Mouse (Mus musculus) urinary bladder, postnatal 10 days (tissue): ENCODE measurements around the gene Dnaaf2.

Source experiments
- DNase-seq: peaks from one replicate; pipeline ENCODE4 v3.0.0; 2022; ENCODE audit warnings: low spot score

Dnaaf2 gene

DNA sequence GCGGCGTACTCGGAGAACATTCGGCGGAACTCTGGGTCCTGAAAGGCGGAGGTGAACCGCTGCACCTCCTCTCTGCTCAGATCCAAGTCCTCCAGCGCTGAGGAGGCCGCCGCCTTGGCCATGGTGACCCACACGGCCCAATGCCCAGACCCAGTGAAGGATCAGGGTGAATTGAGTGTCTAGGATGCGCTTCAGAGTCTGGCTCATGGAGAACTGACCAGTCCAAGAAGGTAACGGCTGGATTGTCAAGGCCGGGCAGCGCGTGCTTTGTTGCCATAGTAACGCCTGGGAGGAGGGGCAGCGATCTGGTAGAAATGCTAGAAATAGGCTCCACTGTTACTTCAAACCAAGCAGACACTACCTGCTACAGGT, at the start of gene Dnaaf2:
Dnaaf2 (minus strand) TSS at position 266 of the 372 bp plus-strand sequence.
- no peak for DNase-seq

DNA sequence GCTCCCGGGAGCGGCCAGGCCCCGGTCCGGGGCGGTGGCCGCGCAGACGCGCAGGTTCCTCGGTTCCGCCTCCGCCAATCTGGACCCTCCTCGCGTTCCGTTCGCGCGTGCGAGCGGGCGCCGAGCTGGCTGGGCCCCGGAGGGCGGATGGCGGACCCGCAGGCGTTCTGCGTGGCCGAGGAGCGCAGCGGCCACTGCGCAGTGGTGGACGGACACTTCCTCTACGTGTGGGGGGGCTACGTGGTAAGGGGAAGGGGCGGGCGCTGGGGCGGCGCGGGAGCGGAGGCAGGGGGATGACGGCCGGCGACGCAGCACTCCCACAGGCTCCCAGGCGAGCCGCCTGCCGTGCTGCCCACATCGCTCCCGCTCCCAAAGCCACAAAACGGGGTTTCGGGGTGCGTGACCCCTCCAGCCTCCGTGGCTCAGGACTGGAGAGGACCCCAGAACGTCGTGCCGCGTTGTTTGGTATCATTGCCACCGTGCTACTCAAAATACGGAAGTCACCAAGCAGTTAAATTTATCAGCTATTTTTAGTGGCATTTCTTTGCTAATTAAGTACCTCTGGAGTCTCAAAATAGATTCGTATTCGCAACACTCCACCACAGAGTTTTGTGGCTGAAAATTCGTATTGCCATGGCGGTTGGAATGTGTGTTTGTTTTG, 43.7 kb upstream of the Dnaaf2 start:
- DNase-seq: peak; percentile 27

DNA sequence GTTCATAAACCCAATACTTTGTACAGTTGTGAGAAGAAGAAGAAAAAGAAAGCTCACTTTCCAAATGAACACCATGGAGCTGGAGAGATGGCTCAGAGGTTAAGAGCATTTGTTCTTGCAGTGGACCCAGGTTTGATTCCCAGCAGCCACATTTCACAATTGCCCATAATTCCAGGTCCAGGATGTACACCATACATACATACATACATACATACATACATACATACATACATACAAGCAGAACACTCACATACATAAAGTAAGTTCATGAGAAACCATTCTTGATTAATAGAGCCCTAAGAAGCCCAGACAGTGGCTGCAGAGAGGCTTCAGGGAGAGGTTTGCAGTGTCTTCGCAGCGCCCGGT, 43.2 kb upstream of the Dnaaf2 start:
- no peak for DNase-seq

DNA sequence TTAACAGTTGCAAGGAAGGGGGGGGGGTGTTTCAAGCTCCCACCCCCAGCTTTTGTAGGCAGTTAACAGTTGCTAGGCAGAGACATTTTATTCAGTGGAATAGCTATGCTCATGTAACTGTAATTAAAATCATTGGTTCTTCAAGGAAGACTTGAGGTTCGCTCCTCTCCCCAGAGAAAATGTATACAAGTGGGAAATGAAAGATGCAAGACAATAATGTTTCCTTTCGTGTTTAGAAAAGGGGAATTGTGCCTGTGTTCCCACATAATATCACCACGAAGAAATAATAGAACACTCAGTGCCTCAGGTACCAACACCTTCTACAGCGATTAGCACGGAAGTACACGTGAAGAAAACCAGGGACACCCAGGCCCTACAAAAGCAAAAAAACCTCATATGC, 42.6 kb upstream of the Dnaaf2 start, which contains the start of gene Klhdc1:
Klhdc1 (plus strand) TSS at position 301 of the 400 bp plus-strand sequence.
- no peak for DNase-seq

DNA sequence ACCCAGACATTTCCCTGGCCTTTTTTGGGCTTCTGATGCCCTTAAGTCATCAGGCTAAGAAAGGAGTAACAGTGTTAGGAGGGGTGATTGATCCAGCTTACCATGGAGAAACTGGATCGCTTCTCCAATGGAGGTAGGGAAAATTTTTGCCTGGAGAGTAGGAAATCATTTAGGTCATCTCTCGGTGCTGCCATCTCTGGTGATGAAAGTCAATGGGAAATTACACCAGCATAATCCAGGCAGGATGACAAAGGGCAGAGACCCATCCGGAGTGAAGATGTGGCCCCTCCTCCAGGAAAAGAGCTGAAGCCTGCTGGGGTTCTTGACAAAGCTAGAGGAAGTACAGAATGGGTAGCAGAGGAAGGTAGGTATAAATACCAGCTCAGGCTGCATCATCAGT, 40.1 kb upstream of the Dnaaf2 start:
- no peak for DNase-seq

DNA sequence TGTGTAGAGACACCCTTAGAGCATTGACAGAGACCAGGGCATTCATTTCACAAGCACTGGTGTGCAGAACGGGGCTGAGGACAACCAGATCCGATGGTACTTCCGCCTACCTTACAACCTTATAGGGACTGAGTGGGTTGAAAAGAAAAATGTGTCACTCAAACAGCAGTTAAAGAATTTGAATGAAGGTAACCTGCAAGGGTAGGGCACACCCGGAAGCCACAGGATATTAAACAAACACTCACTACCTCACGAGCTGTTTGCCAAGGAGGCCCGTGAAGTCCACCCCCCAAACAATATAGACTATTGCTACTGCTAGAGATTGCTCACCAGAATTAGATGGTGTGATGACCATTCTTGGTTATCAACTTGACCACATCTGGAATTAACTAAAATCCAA, 37.6 kb upstream of the Dnaaf2 start:
- DNase-seq: no peak

DNA sequence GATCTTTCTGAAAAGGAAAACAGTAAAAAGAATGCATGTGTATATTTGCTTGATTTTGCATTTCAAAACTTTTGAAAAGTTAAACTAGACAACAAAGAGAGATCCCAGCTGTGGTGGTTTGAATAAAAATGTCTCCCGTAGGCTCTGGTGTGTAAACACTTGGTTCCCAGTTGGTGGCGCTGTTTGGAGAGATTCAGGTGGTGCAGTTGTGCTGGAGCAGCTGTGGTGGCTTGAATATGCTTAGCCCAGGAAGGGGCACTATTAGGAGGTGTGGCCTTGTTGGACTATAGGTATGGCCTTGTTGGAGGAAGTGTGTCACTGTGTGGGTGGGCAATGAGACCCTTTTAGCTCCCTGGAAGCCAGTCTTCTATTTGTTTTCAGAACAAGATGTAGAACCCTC, 31.0 kb upstream of the Dnaaf2 start:
- DNase-seq: no peak

DNA sequence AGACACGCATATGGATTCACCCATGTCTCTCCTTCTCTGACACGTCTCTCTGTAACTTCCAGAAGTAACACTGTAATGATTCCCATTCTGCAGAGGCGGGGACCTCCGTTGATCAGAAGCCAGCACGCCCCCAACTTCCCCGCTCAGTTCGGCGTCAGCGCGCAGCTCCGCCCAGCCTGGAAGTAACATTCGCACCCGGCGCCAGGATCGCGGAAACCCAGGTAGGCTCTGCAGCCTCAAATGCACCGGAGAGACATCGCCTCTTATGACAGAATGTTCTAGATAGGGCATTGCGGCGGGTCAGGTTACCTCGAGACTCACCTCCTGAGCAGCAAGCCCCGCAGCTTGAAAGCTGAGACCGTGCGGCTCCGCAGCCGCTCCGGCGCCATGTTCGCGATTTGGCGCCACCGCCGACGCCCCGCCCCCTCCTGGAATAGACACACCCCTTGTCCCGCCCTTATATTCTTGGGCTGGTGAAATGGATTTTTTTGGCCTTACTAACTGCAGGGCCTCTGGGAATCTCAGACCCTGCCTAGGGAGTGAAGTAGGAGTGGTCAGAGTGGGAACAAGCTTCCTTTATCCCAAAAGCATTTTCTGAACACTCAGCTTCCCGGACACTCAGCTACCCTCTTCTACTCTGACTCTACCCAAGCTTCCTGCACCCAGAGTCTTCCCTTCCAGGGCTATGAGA, 29.7 kb upstream of the Dnaaf2 start, which contains the start of gene Pole2:
Pole2 (minus strand) TSS at position 420 of the 691 bp plus-strand sequence.
- DNase-seq: peak; percentile 59

DNA sequence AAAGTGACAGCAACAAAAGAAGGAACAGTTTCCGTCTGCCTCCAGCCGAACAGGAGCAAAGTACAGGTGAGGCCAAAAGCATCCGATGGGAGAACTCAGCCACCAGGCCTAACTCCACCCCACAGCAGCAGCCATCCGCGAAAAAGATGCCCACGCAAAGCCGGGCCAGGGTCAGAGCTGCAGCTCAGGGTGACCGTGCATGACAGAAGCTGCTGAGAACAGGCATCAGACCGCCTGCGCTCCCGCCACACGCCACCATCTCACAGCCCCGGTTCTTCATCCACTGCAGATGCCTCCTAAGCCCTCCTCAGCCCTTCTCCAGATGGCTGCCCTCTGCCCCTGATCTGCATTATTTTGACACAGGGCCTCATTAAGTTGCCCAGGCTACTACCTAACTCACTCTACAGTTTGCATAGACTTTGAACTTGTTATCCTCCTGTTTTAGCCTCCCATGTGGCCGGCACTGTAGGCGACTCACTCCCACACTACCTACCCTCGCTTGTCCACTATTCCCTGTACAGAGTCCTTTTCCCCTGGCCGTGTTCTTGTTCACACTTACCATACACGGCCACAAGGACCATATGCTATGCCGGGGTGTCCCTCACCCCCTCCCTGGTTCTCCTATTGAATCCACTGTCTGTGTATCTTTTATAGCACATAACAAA, 22.5 kb upstream of the Dnaaf2 start:
- no peak for DNase-seq

DNA sequence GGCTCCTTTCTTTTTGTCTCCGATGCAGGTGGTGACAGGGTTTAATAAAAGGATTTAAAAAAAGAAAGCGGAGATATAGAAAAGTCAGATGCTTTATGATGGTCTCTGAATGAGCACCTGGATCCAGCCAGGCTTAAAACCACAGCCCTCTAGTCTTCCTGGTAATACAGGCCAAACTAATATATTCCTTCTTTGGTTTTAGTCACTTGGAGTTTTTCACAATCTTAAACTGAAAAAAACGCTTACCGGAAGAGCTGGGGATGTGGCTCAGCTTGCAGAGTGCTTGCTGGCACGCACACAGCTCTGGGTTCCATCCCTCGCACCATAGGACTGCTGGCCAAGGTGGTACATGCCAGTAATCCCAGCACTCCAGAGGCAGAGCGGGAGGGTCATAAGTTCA, 18.4 kb upstream of the Dnaaf2 start:
- no peak for DNase-seq

DNA sequence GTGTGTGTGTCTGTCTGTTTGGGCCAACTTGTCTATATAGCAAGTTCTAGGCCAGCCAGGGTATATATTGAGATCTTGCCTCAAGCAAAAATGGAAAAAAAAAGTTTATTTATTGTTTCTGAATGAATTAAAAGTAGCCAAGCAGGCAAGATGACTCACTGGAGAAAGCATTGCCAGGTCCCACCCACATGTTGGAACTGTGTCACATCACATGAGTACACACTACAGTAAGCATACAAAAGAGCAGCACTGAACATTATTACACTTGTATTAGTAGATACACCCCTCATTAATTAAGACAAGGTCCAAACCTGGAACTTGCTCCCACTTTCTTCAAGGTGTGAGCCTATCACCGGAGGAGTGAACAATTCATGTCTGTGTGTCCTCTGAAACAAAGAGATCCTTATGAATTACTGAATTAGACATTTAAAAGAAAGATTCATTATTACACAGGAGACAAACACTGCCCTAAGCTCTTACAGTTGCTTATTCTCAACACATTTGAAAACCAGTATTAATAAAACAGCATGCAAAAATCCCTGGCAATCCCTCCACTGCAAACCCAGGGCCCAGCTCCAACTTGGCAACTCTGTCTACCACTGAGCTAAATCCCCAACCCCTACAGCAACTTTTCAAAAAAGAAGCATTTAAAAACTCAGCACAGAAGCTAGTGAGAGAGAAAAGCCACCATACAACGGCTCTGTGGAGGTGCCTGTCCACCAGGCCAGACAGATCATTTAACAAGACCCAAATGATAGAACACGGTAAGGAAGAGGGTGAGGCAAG, 17.0 kb upstream of the Dnaaf2 start:
- DNase-seq: no peak

DNA sequence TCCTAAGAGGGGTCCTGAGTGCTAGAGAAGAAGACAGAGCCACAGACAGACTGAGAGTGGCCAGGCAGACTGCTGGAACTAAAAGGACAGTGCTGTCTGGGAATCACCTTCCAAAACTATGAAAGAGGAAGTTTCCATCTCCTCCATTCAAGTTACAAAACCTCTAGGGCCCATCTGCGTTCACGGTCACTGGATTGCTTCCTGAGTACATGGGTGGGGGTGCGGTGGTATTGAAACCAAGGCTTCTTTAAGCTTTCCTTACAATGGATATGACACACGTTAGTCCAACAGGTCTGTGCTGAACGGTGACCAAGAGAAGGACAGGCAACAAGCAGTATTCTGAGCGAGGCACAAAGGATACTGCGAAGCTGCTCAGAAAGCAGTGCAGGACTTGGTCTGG, 16.2 kb upstream of the Dnaaf2 start:
- DNase-seq: no peak

DNA sequence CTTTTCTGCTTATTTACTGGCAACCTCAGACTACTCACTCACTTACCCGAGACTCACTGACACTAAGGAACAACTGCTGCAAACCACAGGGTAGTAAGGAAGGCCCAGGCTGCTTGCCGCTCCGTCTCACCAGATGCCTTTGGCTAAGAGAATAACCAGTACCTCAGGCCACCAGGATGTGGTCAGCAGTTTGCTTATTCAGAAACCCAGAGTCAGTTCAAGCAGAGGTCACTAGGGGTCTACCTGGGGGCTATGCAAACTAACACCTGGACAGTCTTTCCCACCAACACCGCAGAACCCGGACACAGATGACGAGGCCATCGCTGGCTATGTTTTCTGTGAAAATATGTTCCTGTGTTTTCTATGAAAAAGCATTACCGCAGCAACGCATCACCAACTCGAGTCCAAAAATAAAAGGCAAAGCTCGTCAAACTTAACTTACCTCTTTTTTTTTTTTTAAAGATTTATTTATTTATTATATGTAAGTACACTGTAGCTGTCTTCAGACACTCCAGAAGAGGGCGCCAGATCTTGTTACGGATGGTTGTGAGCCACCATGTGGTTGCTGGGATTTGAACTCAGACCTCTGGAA, 15.1 kb upstream of the Dnaaf2 start:
- no peak for DNase-seq

DNA sequence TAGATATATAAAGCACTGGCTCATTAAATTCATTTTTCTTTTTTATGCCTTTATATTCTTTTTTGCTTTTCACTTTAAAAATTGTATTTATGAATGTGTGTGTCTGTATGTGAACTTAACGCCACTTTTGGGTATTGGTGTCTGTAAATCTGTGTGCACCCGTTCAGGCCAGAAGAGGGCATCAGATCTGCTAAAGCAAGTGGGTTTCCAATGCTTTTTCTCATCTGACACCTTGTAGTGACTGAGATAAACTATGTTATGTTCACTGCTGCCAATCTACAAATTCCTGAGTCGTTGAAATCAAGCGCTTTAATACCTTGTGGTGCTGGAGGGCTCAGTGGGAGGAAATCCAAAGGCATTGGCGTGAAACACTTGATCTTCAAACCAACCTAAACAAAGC, 12.8 kb upstream of the Dnaaf2 start:
- DNase-seq: no peak

DNA sequence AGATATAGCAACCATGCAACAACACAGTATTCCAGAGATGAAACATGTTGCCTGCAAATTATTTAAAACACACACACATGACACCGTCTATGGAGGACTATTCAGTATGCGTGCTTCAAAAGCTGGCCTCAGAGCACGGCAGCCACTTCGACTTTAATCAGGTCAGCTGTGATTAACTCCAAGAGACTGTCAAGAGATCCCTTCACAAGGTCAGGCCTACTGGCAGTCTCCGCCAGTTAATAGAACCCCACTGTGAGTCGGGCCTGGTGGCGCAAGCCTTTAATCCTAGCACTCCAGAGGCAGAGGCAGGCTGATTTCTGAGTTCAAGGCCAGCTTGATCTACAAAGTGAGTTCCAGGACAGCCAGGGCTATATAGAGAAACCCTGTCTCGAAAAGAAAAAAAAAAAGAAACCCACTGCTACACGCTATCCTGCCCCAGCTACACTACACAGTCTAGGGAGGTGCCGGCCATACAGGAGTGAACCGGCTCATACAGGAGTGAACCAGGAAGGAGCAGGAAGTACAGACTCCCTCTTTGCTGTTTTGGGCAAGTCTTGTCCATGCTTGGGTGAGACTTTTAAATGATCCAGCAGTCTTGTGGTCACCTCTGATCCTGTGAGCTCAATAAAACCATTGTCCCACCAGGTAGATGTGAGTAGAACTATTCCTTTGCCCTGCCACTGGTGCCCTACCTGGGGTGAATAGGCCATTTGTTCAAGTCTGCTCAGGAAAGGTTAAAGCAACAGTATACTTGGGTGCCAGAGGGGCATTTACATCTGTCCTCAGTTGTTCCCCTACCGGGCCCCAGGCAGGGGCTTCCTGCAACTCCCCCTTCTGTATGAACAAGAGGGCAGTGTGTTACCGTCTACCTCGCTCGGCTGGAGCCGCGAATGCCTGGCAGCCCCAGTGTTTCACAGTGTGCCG, 12.1 kb upstream of the Dnaaf2 start:
- no peak for DNase-seq

DNA sequence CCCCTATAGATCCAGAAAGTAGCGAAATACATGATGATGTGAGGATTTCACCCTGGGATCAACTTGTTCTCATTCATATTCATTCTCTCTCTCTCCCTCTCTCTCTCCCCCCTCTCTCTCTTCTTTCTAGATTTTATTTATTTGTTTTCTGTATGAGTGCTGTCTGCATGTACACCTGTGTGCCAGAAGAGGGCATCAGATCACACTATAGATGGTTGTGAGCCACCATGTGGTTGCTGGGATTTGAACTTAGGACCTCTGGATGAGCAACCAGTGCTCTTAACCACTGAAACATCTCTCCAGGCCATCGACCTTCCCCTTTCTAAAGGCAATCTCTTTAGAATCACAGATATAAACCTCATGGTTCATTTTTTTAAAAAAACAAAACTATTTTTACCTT, 10.3 kb upstream of the Dnaaf2 start:
- DNase-seq: no peak

DNA sequence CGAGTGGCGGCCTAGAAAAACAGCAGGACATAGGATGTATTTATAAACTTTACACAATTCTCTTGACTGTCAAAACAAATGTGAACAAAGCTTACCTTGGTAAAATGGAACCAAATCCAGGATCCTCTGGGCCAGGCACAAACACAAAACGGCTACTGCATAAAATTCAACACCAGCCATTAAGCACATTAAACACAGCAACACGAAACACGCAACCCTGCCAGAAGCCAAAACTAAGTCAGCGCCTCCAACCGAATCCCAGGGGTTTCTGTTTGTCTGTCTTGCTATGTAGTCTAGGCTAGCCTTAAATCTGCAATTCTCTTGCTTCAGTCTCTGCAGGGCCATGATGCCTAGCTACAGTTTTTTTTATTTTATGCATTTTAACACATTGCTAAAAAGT, 9.7 kb upstream of the Dnaaf2 start:
- no peak for DNase-seq

DNA sequence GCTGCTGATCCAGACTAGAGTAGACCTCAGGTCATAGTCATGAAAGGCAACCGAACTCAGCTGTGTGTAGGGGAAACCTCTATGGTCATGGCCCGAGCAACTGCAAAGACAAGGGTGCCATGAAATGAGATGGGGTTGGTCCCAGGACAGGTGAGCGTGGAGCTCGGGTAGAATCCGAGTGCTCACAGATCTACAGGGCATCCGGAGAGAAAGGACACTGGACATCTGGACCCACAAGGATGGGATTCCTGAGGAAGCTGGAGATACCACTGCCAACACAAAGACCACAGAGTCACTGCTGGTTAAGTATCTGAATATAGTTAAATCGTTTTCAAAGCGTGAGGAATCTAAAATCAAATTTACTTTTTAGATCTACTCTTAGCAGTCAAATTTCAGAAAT, 9.2 kb upstream of the Dnaaf2 start:
- DNase-seq: no peak

DNA sequence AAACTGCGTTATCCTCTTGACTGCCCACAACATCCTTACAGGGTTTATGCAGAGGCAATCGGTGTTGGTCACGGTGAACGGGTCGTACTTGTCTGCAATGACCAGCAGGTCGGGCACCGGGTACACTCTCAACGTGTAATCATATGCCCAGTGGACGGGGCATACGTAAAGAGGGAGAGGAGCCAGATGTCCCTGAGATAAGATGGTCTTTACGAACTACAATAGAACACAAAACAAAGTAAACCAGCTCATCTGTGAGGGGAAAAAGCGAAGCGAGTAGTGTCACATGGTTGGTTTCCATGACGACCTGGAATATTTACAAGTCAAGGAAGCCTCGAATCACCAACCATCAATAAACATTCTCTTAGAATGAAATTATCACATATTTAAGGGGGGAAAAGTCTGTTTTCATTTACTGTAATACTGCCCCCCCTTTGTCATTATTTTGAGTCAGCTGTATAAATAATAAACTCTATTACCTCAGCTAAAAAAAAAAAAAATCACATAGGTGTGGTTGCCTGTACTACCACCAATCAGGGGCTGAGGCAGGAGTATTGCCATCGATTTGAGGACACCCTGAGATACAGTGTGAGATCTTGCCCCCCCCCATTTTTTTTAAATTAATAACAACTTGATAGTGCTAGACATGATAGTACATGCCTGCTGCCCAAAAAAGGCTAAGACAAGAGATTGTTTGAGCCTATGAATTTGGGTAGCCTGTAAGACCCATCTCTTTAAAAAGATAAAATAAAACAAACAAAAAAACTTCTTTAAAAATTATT, 6.0 kb upstream of the Dnaaf2 start, which contains the start of gene Gm49384:
Gm49384 (minus strand) TSS at position 216 of the 782 bp plus-strand sequence.
- DNase-seq: no peak

DNA sequence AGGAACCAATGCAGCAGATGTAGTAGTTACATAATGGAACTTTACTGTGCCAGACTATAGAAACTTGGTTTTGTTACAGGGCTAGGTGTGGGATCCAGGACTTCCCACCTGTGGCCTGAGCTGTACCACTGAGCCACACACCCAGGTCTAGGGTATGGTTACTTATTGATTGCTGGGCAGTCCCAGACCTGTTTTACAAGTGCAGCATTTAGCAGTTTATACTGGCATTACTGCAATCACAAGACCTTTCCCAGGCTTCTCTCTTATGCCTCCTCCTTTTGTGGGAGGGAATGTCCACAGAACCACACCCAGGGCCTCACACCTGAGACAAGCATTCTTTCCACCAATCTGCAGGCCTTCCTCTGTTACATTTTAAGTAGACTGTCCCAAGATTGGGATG, 756 bp upstream of the Dnaaf2 start:
- no peak for DNase-seq
